Mouse (Mus musculus) bone marrow, adult 2 months (tissue): Measurements from ENCODE around the gene Pdgfc.

Source experiments
- CTCF ChIP-seq: fragments of 200-500 bp; IDR thresholded peaks from 2 replicates; pipeline ENCODE4 v1.5.1; 2011; ENCODE audit warnings: low read length, control low read depth; ENCODE audit not compliant: control insufficient read depth, insufficient read depth
- POLR2A ChIP-seq: fragments of 200-500 bp; IDR thresholded peaks from 2 replicates; pipeline ENCODE4 v1.6.1; 2011; ENCODE audit warnings: low read depth, mild to moderate bottlenecking, control low read depth, low read length, borderline replicate concordance; ENCODE audit not compliant: control insufficient read depth

GRCm38 (mm10) chr3:81136985-81137384 lies 100.8 kb downstream of the Pdgfc start:
- TF ChIP-seq CTCF (no peak), POLR2A (no peak)
